Mouse (Mus musculus) liver, embryonic 11.5 days (tissue): ENCODE data around the gene 1700016H13Rik. TPM values are rescaled to one million over a fixed set of nuclear protein-coding genes. Genes with fewer than 3 reads are reported as not detected.
A peak's percentile ranks its signal among the peaks of the same experiment; 100 is the strongest.

ENCODE experiments used
- ATAC-seq: fragments of 200-750 bp; cut with Nextera tagmentation; replicated peaks from 2 replicates; pipeline ENCODE4 v1.8.0; 2017; ENCODE audit warnings: moderate number of reproducible peaks, mild to moderate bottlenecking, moderate TSS enrichment, moderate library complexity; ENCODE audit not compliant: low FRiP score
- DNase-seq: peaks from one replicate; pipeline ENCODE4 v3.0.0-alpha.2; 2017; ENCODE audit warnings: low spot score
- H3K27ac ChIP-seq: fragments of 300-500 bp; sonication (generic); 2 replicates; pipeline ENCODE4 v1.5.1; 2014; ENCODE audit warnings: mild to moderate bottlenecking, low read depth, low read length, control low read depth
- H3K27me3 ChIP-seq: fragments of 300-500 bp; sonication (generic); replicated peaks from 2 replicates; pipeline ENCODE4 v1.6.1; 2014; ENCODE audit warnings: low read length, mixed read lengths; ENCODE audit not compliant: control insufficient read depth, insufficient read depth
- H3K36me3 ChIP-seq: fragments of 300-500 bp; sonication (generic); 2 replicates; pipeline ENCODE4 v1.6.1; 2014; ENCODE audit warnings: mild to moderate bottlenecking, low read length, moderate library complexity, mixed read lengths; ENCODE audit not compliant: control insufficient read depth, insufficient read depth
- H3K4me1 ChIP-seq: fragments of 300-500 bp; sonication (generic); replicated peaks from 2 replicates; pipeline ENCODE4 v1.6.1; 2014; ENCODE audit warnings: low read length, mixed read lengths; ENCODE audit not compliant: control insufficient read depth, insufficient read depth
- H3K4me2 ChIP-seq: fragments of 300-500 bp; sonication (generic); 2 replicates; pipeline ENCODE4 v1.6.1; 2014; ENCODE audit warnings: mild to moderate bottlenecking, control low read depth, moderate library complexity
- H3K4me3 ChIP-seq: fragments of 300-500 bp; sonication (generic); 2 replicates; pipeline ENCODE4 v1.5.1; 2014; ENCODE audit warnings: low read depth, low read length, control low read depth
- H3K9ac ChIP-seq: fragments of 300-500 bp; sonication (generic); 2 replicates; pipeline ENCODE4 v1.6.1; 2014; ENCODE audit warnings: low read depth, low read length, control low read depth
- H3K9me3 ChIP-seq: fragments of 300-500 bp; sonication (generic); 2 replicates; pipeline ENCODE4 v1.6.1; 2016; ENCODE audit warnings: low read length, inconsistent platforms, mixed read lengths; ENCODE audit not compliant: control insufficient read depth
- WGBS: fragments of 180-500 bp; shearing (Covaris S2); extraction: QIAGEN DNeasy Blood & Tissue Kit; methylation state at CpG from one replicate; pipeline ENCODE4 v1.1.7; 2014; 5-methylcytosine and 5-hydroxymethylcytosine counted together
- polyA plus RNA-seq: library from polyadenylated mRNA; unstranded; fragments of >200 nt; fragmentation: Nextera tagmentation; extraction: Ambion mirVana; gene quantifications from 2 replicates; pipeline ENCODE4 v1.2.1, GENCODE M21; 2014

Gene 1700016H13Rik
- polyA plus RNA-seq, 1 experiment from 2014 or later: 0.15 TPM

GRCm38 (mm10) chr5:103694094-103694493 is 38.3 kb upstream of the 1700016H13Rik start:
- H3K4me2 ChIP-seq: no peak overlapping the region

GRCm38 (mm10) chr5:103693041-103693641 is 37.3 kb upstream of the 1700016H13Rik start:
- H3K9ac ChIP-seq: 0 out of 2 replicates have a peak overlapping the region, but pooled peaks have one; percentile 37

More at GRCm38 (mm10) chr5:103694094-103694493, 38.3 kb upstream of the 1700016H13Rik start:
- Histone ChIP-seq H3K36me3 (no peaks in the 10 kb centered on the region), H3K9me3 (no peaks in the 10 kb centered on the region), H3K4me1 (peaks cover 8% of the 10 kb centered on the region), H3K27me3 (peaks cover 27% of the 10 kb centered on the region), H3K4me3 (no peak overlapping the region), H3K9ac (no peak overlapping the region), H3K27ac (no peak overlapping the region)
- 48% methylated on average over 6 of the region's 6 CpGs for WGBS
- DNase-seq (no peak), ATAC-seq (no peak)

GRCm38 (mm10) chr5:103692531-103693040 is 36.8 kb upstream of the 1700016H13Rik start:
- DNase-seq (no peak), ATAC-seq (peak; percentile 32; the same call in 1 of the 2 replicates)
- Histone ChIP-seq H3K27ac (no peak overlapping the region), H3K9me3 (no peaks in the 10 kb centered on the region), H3K36me3 (no peaks in the 10 kb centered on the region), H3K4me3 (peak overlapping the region; percentile 61), H3K9ac (peak overlapping the region; percentile 61), H3K4me1 (peaks cover 8% of the 10 kb centered on the region), H3K4me2 (peak overlapping the region; percentile 100), H3K27me3 (peaks cover 27% of the 10 kb centered on the region)
- under 1% methylated on average over 34 of the region's 34 CpGs for WGBS

More at GRCm38 (mm10) chr5:103693041-103693641, 37.3 kb upstream of the 1700016H13Rik start:
- peaks cover 27% of the 10 kb centered on the region for H3K27me3 ChIP-seq
- ATAC-seq: no peak
- H3K36me3 ChIP-seq: no peaks in the 10 kb centered on the region
- peak overlapping the region; percentile 100 for H3K4me2 ChIP-seq
- under 1% methylated on average over 28 of the region's 28 CpGs for WGBS
- H3K4me3 ChIP-seq: peak overlapping the region; percentile 61
- H3K9me3 ChIP-seq: no peaks in the 10 kb centered on the region
- peaks cover 8% of the 10 kb centered on the region for H3K4me1 ChIP-seq
- DNase-seq: peak; percentile 54
- no peak overlapping the region for H3K27ac ChIP-seq

GRCm38 (mm10) chr5:103691624-103692530 is 36.1 kb upstream of the 1700016H13Rik start, which contains the start of gene Aff1:
Gene Aff1 (plus strand): TSS chr5:103692374.
- Histone ChIP-seq H3K9me3 (no peaks in the 10 kb centered on the region), H3K27me3 (peaks cover 27% of the 10 kb centered on the region), H3K4me3 (peak within 1 kb of the TSS; percentile 61), H3K36me3 (no peaks in the 10 kb centered on the region), H3K9ac (peak within 1 kb of the TSS; percentile 61), H3K4me1 (peaks cover 8% of the 10 kb centered on the region), H3K4me2 (peak within 1 kb of the TSS; percentile 100), H3K27ac (no peak within 1 kb of the TSS)
- ATAC-seq (peak; percentile 95), DNase-seq (peak; percentile 93)
- WGBS: 3% methylated on average over 49 of the region's 50 CpGs

- H3K4me3 ChIP-seq: peak overlapping the region; percentile 61; the same call in 1 of the 2 replicates
Measured at GRCm38 (mm10) chr5:103691171-103691570, 35.4 kb upstream of the 1700016H13Rik start.

GRCm38 (mm10) chr5:103690190-103690589 is 34.4 kb upstream of the 1700016H13Rik start:
- no peak overlapping the region for H3K4me2 ChIP-seq
- ATAC-seq: no peak
- peaks cover 27% of the 10 kb centered on the region for H3K27me3 ChIP-seq
- no peak overlapping the region for H3K9ac ChIP-seq
- 86% methylated on average over 8 of the region's 8 CpGs for WGBS
- no peak overlapping the region for H3K27ac ChIP-seq
- H3K9me3 ChIP-seq: no peaks in the 10 kb centered on the region
- no peaks in the 10 kb centered on the region for H3K36me3 ChIP-seq
- H3K4me3 ChIP-seq: no peak overlapping the region
- peaks cover 8% of the 10 kb centered on the region for H3K4me1 ChIP-seq
- no peak for DNase-seq

More at GRCm38 (mm10) chr5:103691171-103691570, 35.4 kb upstream of the 1700016H13Rik start:
- Histone ChIP-seq H3K36me3 (no peaks in the 10 kb centered on the region), H3K9me3 (no peaks in the 10 kb centered on the region), H3K4me2 (no peak overlapping the region), H3K27ac (no peak overlapping the region), H3K27me3 (peaks cover 27% of the 10 kb centered on the region), H3K9ac (no peak overlapping the region), H3K4me1 (peaks cover 8% of the 10 kb centered on the region)
- DNase-seq (no peak), ATAC-seq (no peak)

GRCm38 (mm10) chr5:103689645-103690044 is 33.8 kb upstream of the 1700016H13Rik start:
- 71% methylated on average over 5 of the region's 5 CpGs for WGBS
- no peak overlapping the region for H3K27ac ChIP-seq

GRCm38 (mm10) chr5:103681824-103682223 is 26.0 kb upstream of the 1700016H13Rik start:
- no peak for DNase-seq
- no peak for ATAC-seq
- H3K27me3 ChIP-seq: no peaks in the 10 kb centered on the region
- H3K27ac ChIP-seq: no peak overlapping the region
- H3K36me3 ChIP-seq: no peaks in the 10 kb centered on the region
- H3K4me2 ChIP-seq: no peak overlapping the region
- no peaks in the 10 kb centered on the region for H3K4me1 ChIP-seq
- 79% methylated on average over 3 of the region's 3 CpGs for WGBS
- no peaks in the 10 kb centered on the region for H3K9me3 ChIP-seq
- H3K4me3 ChIP-seq: no peak overlapping the region
- no peak overlapping the region for H3K9ac ChIP-seq

More at GRCm38 (mm10) chr5:103689645-103690044, 33.8 kb upstream of the 1700016H13Rik start:
- no peak overlapping the region for H3K9ac ChIP-seq
- ATAC-seq: no peak
- no peak overlapping the region for H3K4me2 ChIP-seq
- H3K4me3 ChIP-seq: no peak overlapping the region
- H3K4me1 ChIP-seq: peaks cover 8% of the 10 kb centered on the region
- H3K27me3 ChIP-seq: peaks cover 25% of the 10 kb centered on the region
- H3K9me3 ChIP-seq: no peaks in the 10 kb centered on the region
- H3K36me3 ChIP-seq: no peaks in the 10 kb centered on the region
- no peak for DNase-seq
